Mouse (Mus musculus) CH12.LX (cell line): ENCODE results near the gene Dusp16. TPM values are rescaled to one million over a fixed set of nuclear protein-coding genes. Genes with fewer than 3 reads are reported as not detected.

Experiments used
- DNase-seq: peaks from one replicate; pipeline ENCODE4 v3.0.0-alpha.2; 2013; ENCODE audit errors: extremely low read depth
- H3K27ac ChIP-seq: 2 replicates; pipeline ENCODE4 v1.5.1; 2012; ENCODE audit warnings: low read depth, mild to moderate bottlenecking, control low read depth, moderate library complexity; ENCODE audit not compliant: insufficient read depth
- H3K27me3 ChIP-seq: replicated peaks from 2 replicates; pipeline ENCODE3; 2012; ENCODE audit warnings: inconsistent platforms
- H3K36me3 ChIP-seq, 2 experiments: replicated peaks in 1 of 2; 2 replicates each; pipeline versions ENCODE3 to v1.6.1; 2012; ENCODE audit warnings: inconsistent platforms in 1 of 2, low read length in 1 of 2, mild to moderate bottlenecking in 1 of 2, mixed read lengths in 1 of 2, moderate library complexity in 1 of 2; ENCODE audit not compliant: control insufficient read depth in 1 of 2, insufficient read depth in 1 of 2
- H3K4me1 ChIP-seq, 2 experiments: 2 replicates each; pipeline ENCODE4 v1.6.1; 2012; ENCODE audit warnings: inconsistent platforms in 1 of 2, moderate library complexity in 1 of 2; ENCODE audit not compliant: insufficient read depth in 2 of 2, control insufficient read depth in 1 of 2
- H3K4me2 ChIP-seq: 2 replicates; pipeline ENCODE4 v1.6.1; 2012; ENCODE audit warnings: low read depth, mild to moderate bottlenecking, control low read depth; ENCODE audit not compliant: poor library complexity, insufficient read depth, severe bottlenecking
- H3K4me3 ChIP-seq, 3 experiments: fragments of 150-350 bp in 1 of 3; sonication (generic) in 1 of 3; replicated peaks in 1 of 3; 2 replicates each; pipeline versions ENCODE3 to v1.5.1; 2011 to 2012; ENCODE audit warnings: low read depth in 2 of 3, low read length in 2 of 3, mild to moderate bottlenecking in 2 of 3, moderate library complexity in 2 of 3, control low read depth in 1 of 3, improper control_type of control experiment in 1 of 3, inconsistent platforms in 1 of 3, mixed read lengths in 1 of 3; ENCODE audit not compliant: poor library complexity in 1 of 3
- H3K79me2 ChIP-seq: replicated peaks from 2 replicates; pipeline ENCODE4 v1.6.1; 2012; ENCODE audit warnings: mild to moderate bottlenecking, moderate library complexity; ENCODE audit not compliant: control insufficient read depth, poor library complexity, insufficient read depth, severe bottlenecking; ENCODE audit errors: extremely low read depth
- H3K9ac ChIP-seq: 2 replicates; pipeline ENCODE4 v1.6.1; 2012; ENCODE audit warnings: low read depth, mild to moderate bottlenecking, control low read depth, moderate library complexity; ENCODE audit not compliant: insufficient read depth
- H3K9me3 ChIP-seq: replicated peaks from 2 replicates; pipeline ENCODE3; 2012; ENCODE audit warnings: low read length, inconsistent platforms, mixed read lengths
- CHD1 ChIP-seq: IDR thresholded peaks from 2 replicates; pipeline ENCODE4 v1.6.1; 2012; ENCODE audit warnings: low read depth, low read length, improper control_type of control experiment, inconsistent platforms
- CTCF ChIP-seq, 2 experiments: IDR thresholded peaks in 1 of 2; conservative IDR thresholded peaks in 1 of 2; 2 replicates each; pipeline ENCODE4 v1.5.1; 2011 to 2012; ENCODE audit warnings: low read depth in 2 of 2, low read length in 2 of 2, improper control_type of control experiment in 1 of 2, inconsistent platforms in 1 of 2, mild to moderate bottlenecking in 1 of 2, moderate library complexity in 1 of 2
- E2F4 ChIP-seq: IDR thresholded peaks from 2 replicates; pipeline ENCODE4 v1.6.1; 2011; ENCODE audit warnings: low read depth, low read length, improper control_type of control experiment; ENCODE audit not compliant: insufficient replicate concordance
- EP300 ChIP-seq: IDR thresholded peaks from 2 replicates; pipeline ENCODE4 v1.6.1; 2011; ENCODE audit warnings: low read length, improper control_type of control experiment
- HCFC1 ChIP-seq: IDR thresholded peaks from 2 replicates; pipeline ENCODE4 v1.6.1; 2012; ENCODE audit warnings: low read depth, mild to moderate bottlenecking, inconsistent platforms, low read length, improper control_type of control experiment
- IRF4 ChIP-seq: IDR thresholded peaks from 2 replicates; pipeline ENCODE4 v1.6.1; 2014; ENCODE audit warnings: low read depth, mild to moderate bottlenecking, inconsistent platforms, low read length, improper control_type of control experiment
- JUN ChIP-seq: IDR thresholded peaks from 2 replicates; pipeline ENCODE4 v1.6.1; 2011; ENCODE audit warnings: low read depth, mild to moderate bottlenecking, low read length, improper control_type of control experiment, moderate library complexity; ENCODE audit not compliant: insufficient read depth
- JUND ChIP-seq: conservative IDR thresholded peaks from 2 replicates; pipeline ENCODE4 v1.6.1; 2011; ENCODE audit warnings: low read depth, low read length, improper control_type of control experiment
- MAFK ChIP-seq: IDR thresholded peaks from 2 replicates; pipeline ENCODE4 v1.6.1; 2011; ENCODE audit warnings: low read length, improper control_type of control experiment; ENCODE audit not compliant: insufficient replicate concordance
- MAX ChIP-seq: IDR thresholded peaks from 2 replicates; pipeline ENCODE4 v1.6.1; 2011; ENCODE audit warnings: low read length, improper control_type of control experiment
- MEF2A ChIP-seq: IDR thresholded peaks from 2 replicates; pipeline ENCODE4 v1.6.1; 2014; ENCODE audit warnings: low read depth, mild to moderate bottlenecking, inconsistent platforms, low read length, improper control_type of control experiment, borderline replicate concordance
- MYC ChIP-seq: IDR thresholded peaks from 2 replicates; pipeline ENCODE4 v1.6.1; 2011; ENCODE audit warnings: low read depth, mild to moderate bottlenecking, improper control_type of control experiment, low read length
- NELFE ChIP-seq: IDR thresholded peaks from 2 replicates; pipeline ENCODE4 v1.6.1; 2011; ENCODE audit warnings: low read depth, low read length, improper control_type of control experiment
- POLR2AphosphoS2 ChIP-seq: IDR thresholded peaks from 2 replicates; pipeline ENCODE4 v1.6.1; 2011; ENCODE audit warnings: low read depth, low read length, improper control_type of control experiment
- RAD21 ChIP-seq: IDR thresholded peaks from 2 replicates; pipeline ENCODE4 v1.6.1; 2011; ENCODE audit warnings: low read depth, mild to moderate bottlenecking, low read length, improper control_type of control experiment, moderate library complexity
- SIN3A ChIP-seq: IDR thresholded peaks from 2 replicates; pipeline ENCODE4 v1.6.1; 2012; ENCODE audit warnings: low read length, improper control_type of control experiment, inconsistent platforms
- SMC3 ChIP-seq: IDR thresholded peaks from 2 replicates; pipeline ENCODE4 v1.6.1; 2011; ENCODE audit warnings: low read depth, low read length, improper control_type of control experiment
- TBP ChIP-seq: conservative IDR thresholded peaks from 2 replicates; pipeline ENCODE4 v1.6.1; 2011; ENCODE audit warnings: low read depth, low read length, improper control_type of control experiment
- TCF12 ChIP-seq: IDR thresholded peaks from 2 replicates; pipeline ENCODE4 v1.6.1; 2014; ENCODE audit warnings: low read depth, mild to moderate bottlenecking, inconsistent platforms, low read length, improper control_type of control experiment
- USF2 ChIP-seq: conservative IDR thresholded peaks from 2 replicates; pipeline ENCODE4 v1.6.1; 2011; ENCODE audit warnings: low read depth, low read length, improper control_type of control experiment
- ZC3H11A ChIP-seq: IDR thresholded peaks from 2 replicates; pipeline ENCODE4 v1.6.1; 2012; ENCODE audit warnings: low read depth, mild to moderate bottlenecking, inconsistent platforms, low read length, improper control_type of control experiment
- ZKSCAN1 ChIP-seq: IDR thresholded peaks from 2 replicates; pipeline ENCODE4 v1.6.1; 2012; ENCODE audit warnings: low read depth, inconsistent platforms, low read length, improper control_type of control experiment, borderline replicate concordance
- dilution Hi-C: fragments of 300-500 bp; cut with MboI; formaldehyde crosslinking; loops from 2 replicates; pipeline ENCODE4 v1.14.3; 2020; ENCODE audit warnings: low sequenced_read_pairs; ENCODE audit not compliant: extremely low pct_unique_long_range_greater_than_20kb, extremely low pct_ligation_motif_present
- in situ Hi-C: fragments of 300-500 bp; cut with MboI; formaldehyde crosslinking; loops from 3 replicates; pipeline ENCODE4 v1.14.3; 2019; ENCODE audit warnings: low sequenced_read_pairs, low pct_ligation_motif_present, low pct_unique_long_range_greater_than_20kb, mixed read lengths
- polyA plus RNA-seq: library from polyadenylated mRNA; unstranded; fragments of >175 nt; gene quantifications from 2 replicates; pipeline ENCODE4 v1.2.1, GENCODE M21; 2012; ENCODE audit warnings: low read depth; ENCODE audit not compliant: insufficient read length
- total RNA-seq, 2 experiments: library from RNA; depleted of rRNA; stranded (reverse); fragments of 300-350 nt in 1 of 2; fragments of >200 nt in 1 of 2; gene quantifications; 2 replicates each; pipeline ENCODE4 v1.2.3; 2012 to 2014

Dusp16 gene
- total and polyA plus RNA-seq, 3 experiments: 3.7 to 13.1 (median 10.6) TPM

DNA sequence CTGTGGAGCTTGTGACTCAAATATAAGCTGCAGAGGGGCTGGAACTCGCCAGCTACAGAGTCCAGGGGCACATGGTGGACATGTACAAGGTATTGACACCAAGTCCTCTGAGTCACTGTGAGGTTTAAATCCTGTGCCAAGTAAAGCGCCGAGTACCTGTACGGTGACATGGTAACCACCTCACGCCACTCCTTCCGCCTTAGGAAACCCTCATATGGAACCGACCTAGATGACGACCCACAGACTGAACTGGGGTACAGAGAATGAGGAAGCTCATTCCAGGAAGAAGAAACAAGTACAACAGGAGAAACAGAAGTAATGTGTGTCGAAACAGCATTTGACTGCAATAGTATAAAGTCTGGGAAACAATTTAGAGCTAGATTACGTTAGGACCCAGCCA, 3.9 kb upstream of the Dusp16 start:
- peaks cover 3 to 31% of the 10 kb centered on the region in 2 experiments for H3K4me1 ChIP-seq
- no peak for DNase-seq
- dilution Hi-C loops: no loop called here
- peaks cover 8% of the 10 kb centered on the region for H3K79me2 ChIP-seq
- TF ChIP-seq EP300 (no peak), JUND (no peak), NELFE (no peak), MAX (no peak), CHD1 (no peak), POLR2AphosphoS2 (no peak), MEF2A (no peak), ZKSCAN1 (no peak), MYC (no peak), E2F4 (no peak), MAFK (no peak), SIN3A (no peak), ZC3H11A (no peak), HCFC1 (no peak), USF2 (no peak), JUN (no peak), TCF12 (no peak), TBP (no peak)
- no peak overlapping the region for H3K4me3 ChIP-seq
- no peaks in the 10 kb centered on the region for H3K36me3 ChIP-seq
- no peak overlapping the region for H3K4me2 ChIP-seq
- no peak overlapping the region for H3K27ac ChIP-seq
- peaks cover 2% of the 10 kb centered on the region for H3K27me3 ChIP-seq
- no peaks in the 10 kb centered on the region for H3K9me3 ChIP-seq
- in situ Hi-C loops: no loop called here
- H3K9ac ChIP-seq: no peak overlapping the region

DNA sequence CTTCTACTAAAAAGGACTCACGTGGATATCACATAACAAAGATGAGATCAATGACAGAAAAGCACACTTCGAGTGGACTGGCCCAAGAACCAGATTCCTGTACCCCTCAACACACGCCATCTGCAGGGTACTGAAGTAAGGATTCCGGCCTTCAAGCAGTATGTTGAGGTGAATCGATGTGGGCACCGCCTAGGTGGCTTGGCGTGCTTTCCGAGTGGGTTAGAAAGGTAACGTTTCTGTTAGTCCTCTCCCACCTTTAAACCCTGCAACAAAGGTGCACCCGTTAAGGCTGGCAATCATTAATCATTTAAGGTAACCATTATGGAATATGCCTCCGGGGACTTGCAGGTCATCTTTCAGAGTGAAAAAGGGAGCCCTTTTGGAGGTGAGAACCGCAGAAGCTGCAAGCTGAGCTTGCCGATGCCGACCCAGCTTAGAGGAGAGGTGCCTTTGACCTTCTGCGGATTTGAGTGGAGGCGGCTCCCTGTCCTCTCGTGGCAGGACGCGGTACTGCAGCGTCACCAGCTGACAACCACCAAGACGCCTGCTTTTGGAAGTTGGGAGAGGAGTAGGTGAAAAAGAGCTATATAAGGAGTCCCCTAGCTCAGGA, 1.6 kb upstream of the Dusp16 start:
- H3K9ac ChIP-seq: peak overlapping the region; percentile 44; the same call in 1 of the 2 replicates
- peak overlapping the region in 1 of 3 experiments; percentile 3 for H3K4me3 ChIP-seq
- TF ChIP-seq MEF2A: 0 out of 2 replicates have a peak, but pooled peaks have one; percentile 38
- TF ChIP-seq USF2: no peak
- peak; percentile 63 for TF ChIP-seq RAD21
- TF ChIP-seq MAFK: no peak
- peak; percentile 68 to 83 for TF ChIP-seq CTCF (conservative IDR thresholded peaks at IDR 0.05 in 1 of 2, IDR thresholded peaks at IDR 0.05 in 1 of 2; ENCODE audit: low read depth in 2 of 2, low read length in 2 of 2)
- peak; percentile 9; the same call in 1 of the 2 replicates for TF ChIP-seq ZC3H11A
- peak; percentile 88 for TF ChIP-seq SMC3
- peak; percentile 29; the same call in 1 of the 2 replicates for TF ChIP-seq IRF4
- no peaks in the 10 kb centered on the region for H3K9me3 ChIP-seq
- 0 out of 2 replicates have a peak overlapping the region, but pooled peaks have one; percentile 13 for H3K27ac ChIP-seq
- in situ Hi-C loops: no loop called here
- dilution Hi-C loops: no loop called here
- peaks cover 2% of the 10 kb centered on the region for H3K27me3 ChIP-seq
- peaks cover 0 to 2% of the 10 kb centered on the region in 2 experiments for H3K36me3 ChIP-seq
- peaks cover 21% of the 10 kb centered on the region for H3K79me2 ChIP-seq
- peak overlapping the region; percentile 84 for H3K4me2 ChIP-seq
- DNase-seq: peak; percentile 70
- peaks cover 3 to 20% of the 10 kb centered on the region in 2 experiments for H3K4me1 ChIP-seq
